Mouse (Mus musculus) heart, embryonic 13.5 days (tissue): ENCODE data around the gene Nmrk1. TPM values are rescaled to one million over a fixed set of nuclear protein-coding genes. Genes with fewer than 3 reads are reported as not detected.

Experiments
- ATAC-seq: fragments of 200-750 bp; cut with Nextera tagmentation; 2 replicates; pipeline ENCODE4 v1.8.0; 2017; ENCODE audit warnings: moderate TSS enrichment; ENCODE audit not compliant: insufficient number of reproducible peaks, low FRiP score, low TSS enrichment; ENCODE audit errors: extremely low read depth
- H3K27ac ChIP-seq: fragments of 300-500 bp; sonication (generic); replicated peaks from 2 replicates; pipeline ENCODE4 v1.5.1; 2015; ENCODE audit warnings: moderate library complexity, mild to moderate bottlenecking, inconsistent platforms
- H3K27me3 ChIP-seq: fragments of 300-500 bp; sonication (generic); replicated peaks from 2 replicates; pipeline ENCODE4 v1.6.1; 2015; ENCODE audit warnings: mild to moderate bottlenecking, inconsistent platforms
- H3K36me3 ChIP-seq: fragments of 300-500 bp; sonication (generic); 2 replicates; pipeline ENCODE4 v1.6.1; 2015; ENCODE audit warnings: mild to moderate bottlenecking, inconsistent platforms
- H3K4me1 ChIP-seq: fragments of 300-500 bp; sonication (generic); 2 replicates; pipeline ENCODE4 v1.6.1; 2015; ENCODE audit warnings: inconsistent platforms
- H3K4me2 ChIP-seq: fragments of 300-500 bp; sonication (generic); 2 replicates; pipeline ENCODE4 v1.6.1; 2015; ENCODE audit warnings: inconsistent platforms, mild to moderate bottlenecking, moderate library complexity
- H3K4me3 ChIP-seq: fragments of 300-500 bp; sonication (generic); 2 replicates; pipeline ENCODE4 v1.5.1; 2015; ENCODE audit warnings: moderate library complexity, mild to moderate bottlenecking, inconsistent platforms
- H3K9ac ChIP-seq: fragments of 300-500 bp; sonication (generic); 2 replicates; pipeline ENCODE4 v1.6.1; 2015; ENCODE audit warnings: inconsistent platforms, mild to moderate bottlenecking, moderate library complexity
- H3K9me3 ChIP-seq: fragments of 300-500 bp; sonication (generic); 2 replicates; pipeline ENCODE4 v1.6.1; 2016; ENCODE audit warnings: inconsistent platforms
- WGBS: fragments of 180-500 bp; shearing (Covaris S2); methylation state at CpG from one replicate; pipeline ENCODE4 v1.1.7; 2015; ENCODE audit warnings: mixed read lengths; 5-methylcytosine and 5-hydroxymethylcytosine counted together
- polyA plus RNA-seq: library from polyadenylated mRNA; unstranded; fragments of >200 nt; fragmentation: Nextera tagmentation; extraction: Ambion mirVana; gene quantifications from 2 replicates; pipeline ENCODE4 v1.2.1, GENCODE M21; 2015

The Nmrk1 gene
- polyA plus RNA-seq, 1 experiment from 2014 or later, result 6.3 TPM

DNA sequence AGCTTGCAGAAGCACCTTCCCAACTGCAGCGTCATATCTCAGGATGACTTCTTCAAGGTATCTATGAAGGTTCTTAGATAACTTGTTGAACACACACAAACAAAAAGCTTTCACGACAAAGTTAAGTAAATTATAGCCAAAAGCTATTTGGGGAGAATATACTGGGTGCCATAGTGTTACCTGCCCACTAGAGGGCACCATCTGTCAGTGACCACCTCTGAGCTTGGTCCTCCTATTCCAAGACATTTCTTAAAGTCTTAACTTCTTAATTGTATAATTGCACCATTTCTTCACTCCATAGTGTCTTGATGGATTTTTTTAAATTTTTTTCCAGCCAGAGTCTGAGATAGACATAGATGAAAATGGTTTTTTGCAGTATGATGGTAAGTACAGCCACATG is 7.8 kb downstream of the Nmrk1 start:
- Histone ChIP-seq H3K4me2 (no peak overlapping the region), H3K9me3 (no peaks in the 10 kb centered on the region), H3K27ac (no peak overlapping the region), H3K4me3 (no peak overlapping the region), H3K9ac (no peak overlapping the region), H3K4me1 (peaks cover 11% of the 10 kb centered on the region), H3K27me3 (no peaks in the 10 kb centered on the region), H3K36me3 (0 out of 2 replicates have a peak, but pooled peaks cover 4% of the 10 kb centered on the region)
- no peak for ATAC-seq
- 22% methylated on average over 2 of the region's 2 CpGs for WGBS

DNA sequence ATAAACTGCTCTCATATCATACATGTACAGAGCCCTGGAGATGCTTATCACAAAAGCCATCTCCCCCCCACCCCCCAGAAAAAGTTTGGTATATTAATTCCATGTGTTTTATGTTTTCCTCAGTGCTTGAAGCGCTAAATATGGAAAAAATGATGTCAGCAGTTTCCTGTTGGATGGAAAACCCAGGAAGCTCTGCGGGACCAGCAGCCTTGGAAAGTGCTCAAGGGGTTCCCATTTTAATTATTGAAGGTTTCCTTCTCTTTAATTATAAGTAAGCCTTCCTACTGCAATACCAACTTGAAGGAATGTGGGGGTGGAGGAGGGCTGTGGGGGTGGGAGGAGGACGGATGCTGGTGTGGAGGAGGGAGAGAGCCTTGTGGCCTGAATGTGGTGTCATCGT is 9.3 kb downstream of the Nmrk1 start:
- WGBS, result 61% methylated on average over 4 of the region's 4 CpGs
- H3K27ac ChIP-seq, result no peak overlapping the region
- H3K4me2 ChIP-seq, result no peak overlapping the region
- no peak overlapping the region for H3K4me3 ChIP-seq
- ATAC-seq, result no peak
- no peak overlapping the region for H3K9ac ChIP-seq
- no peaks in the 10 kb centered on the region for H3K27me3 ChIP-seq
- no peaks in the 10 kb centered on the region for H3K9me3 ChIP-seq
- H3K4me1 ChIP-seq, result peaks cover 11% of the 10 kb centered on the region
- H3K36me3 ChIP-seq, result 0 out of 2 replicates have a peak, but pooled peaks cover 4% of the 10 kb centered on the region

DNA sequence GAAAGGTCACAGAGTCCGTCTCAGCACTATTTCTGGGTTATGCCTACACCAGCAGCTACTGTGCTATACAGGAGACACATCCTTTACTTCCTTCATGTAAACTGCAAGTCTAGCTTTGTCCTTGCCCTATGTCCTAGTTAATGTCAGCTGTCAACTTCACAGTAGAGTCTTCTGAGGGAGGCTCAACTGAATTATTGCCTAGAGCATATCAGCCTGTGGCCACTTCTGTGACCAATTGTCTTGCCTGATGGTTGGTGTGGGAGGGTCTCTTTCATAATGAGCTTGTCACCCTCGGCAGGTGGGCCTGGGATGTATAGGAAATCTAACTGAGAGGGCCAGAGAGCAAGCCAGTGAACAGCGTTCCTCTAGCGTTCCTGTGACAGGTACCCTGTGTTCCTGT is 11.7 kb downstream of the Nmrk1 start:
- H3K4me1 ChIP-seq, result peaks cover 21% of the 10 kb centered on the region
- no peaks in the 10 kb centered on the region for H3K27me3 ChIP-seq
- 61% methylated on average over 4 of the region's 4 CpGs for WGBS
- no peak overlapping the region for H3K4me3 ChIP-seq
- no peak for ATAC-seq
- 0 out of 2 replicates have a peak, but pooled peaks cover 4% of the 10 kb centered on the region for H3K36me3 ChIP-seq
- H3K9ac ChIP-seq, result no peak overlapping the region
- no peak overlapping the region for H3K4me2 ChIP-seq
- no peak overlapping the region for H3K27ac ChIP-seq
- H3K9me3 ChIP-seq, result no peaks in the 10 kb centered on the region

DNA sequence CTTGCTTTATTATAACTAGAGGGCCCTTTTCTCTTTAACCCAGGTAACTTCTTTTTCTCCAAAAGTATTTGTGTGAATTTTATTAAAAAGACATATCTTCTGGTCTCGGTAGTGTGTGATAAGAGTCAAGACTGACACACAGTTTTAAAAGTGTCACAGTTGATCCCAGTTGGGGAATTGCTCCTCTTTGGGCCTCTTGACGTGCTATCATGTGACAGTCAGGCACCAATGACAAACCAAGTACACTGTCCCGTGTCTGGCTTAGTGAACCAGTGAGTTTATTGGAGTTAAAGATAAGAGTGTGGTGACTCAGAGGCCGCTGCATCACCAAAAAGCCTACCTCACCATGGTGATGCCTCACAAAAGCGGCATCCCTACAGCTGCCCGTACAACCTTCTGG is 12.3 kb downstream of the Nmrk1 start:
- Histone ChIP-seq H3K4me2 (no peak overlapping the region), H3K27me3 (no peaks in the 10 kb centered on the region), H3K27ac (no peak overlapping the region), H3K9me3 (no peaks in the 10 kb centered on the region), H3K36me3 (0 out of 2 replicates have a peak, but pooled peaks cover 4% of the 10 kb centered on the region), H3K4me3 (no peak overlapping the region), H3K9ac (no peak overlapping the region), H3K4me1 (peaks cover 23% of the 10 kb centered on the region)
- ATAC-seq, result no peak
- 49% methylated on average over 6 of the region's 6 CpGs for WGBS

DNA sequence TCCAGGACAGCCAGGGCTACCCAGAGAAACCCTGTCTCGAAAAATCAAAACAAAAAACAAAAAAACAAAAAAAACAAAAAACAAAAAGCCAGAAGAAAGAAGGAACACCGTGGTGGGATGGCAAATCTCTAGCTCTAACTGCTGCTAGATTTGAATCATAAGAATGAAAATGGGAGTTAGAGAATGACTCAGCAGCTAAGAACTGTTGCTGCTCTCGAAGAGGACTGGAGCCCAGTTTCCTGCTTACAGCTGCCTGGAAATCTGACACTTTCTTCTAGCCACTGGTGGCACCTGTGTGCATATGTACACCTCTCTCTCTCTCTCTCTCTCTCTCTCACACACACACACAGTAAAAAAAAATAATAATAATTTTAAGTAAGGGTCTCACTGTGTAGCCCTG is 14.6 kb downstream of the Nmrk1 start:
- Histone ChIP-seq H3K4me1 (peaks cover 34% of the 10 kb centered on the region), H3K9ac (no peak overlapping the region), H3K4me2 (no peak overlapping the region), H3K36me3 (0 out of 2 replicates have a peak, but pooled peaks cover 4% of the 10 kb centered on the region), H3K4me3 (no peak overlapping the region), H3K9me3 (no peaks in the 10 kb centered on the region), H3K27ac (0 out of 2 replicates have a peak overlapping the region, but pooled peaks have one; percentile 49), H3K27me3 (no peaks in the 10 kb centered on the region)
- WGBS, result 54% methylated on average over 3 of the region's 3 CpGs
- ATAC-seq, result no peak

DNA sequence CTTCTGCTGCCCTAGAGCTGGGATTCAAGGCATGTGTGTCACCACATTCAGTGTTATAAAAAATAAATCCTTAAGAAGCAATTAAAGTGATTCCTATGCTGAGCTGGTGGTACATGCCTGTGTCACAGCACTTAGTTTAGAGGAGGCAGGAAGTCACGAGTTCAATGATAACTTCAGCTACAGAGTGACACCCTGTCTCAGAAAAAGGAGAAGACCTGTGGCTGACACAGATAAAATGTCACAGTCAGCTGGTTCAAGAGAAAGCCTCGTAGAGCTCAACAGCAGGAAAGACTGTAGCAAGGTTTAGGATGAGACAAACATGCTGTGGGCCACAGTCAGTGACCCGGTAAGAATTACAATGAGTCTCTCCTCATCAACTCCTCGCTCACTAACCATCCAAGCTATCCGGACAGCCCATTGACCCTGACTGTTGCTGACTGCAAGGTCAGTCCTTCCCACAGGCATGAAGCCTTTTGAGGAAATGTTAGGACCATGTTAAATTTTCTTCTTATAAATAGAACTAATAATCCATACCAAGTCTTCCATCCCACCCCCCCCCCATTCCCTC is 15.2 kb downstream of the Nmrk1 start:
- no peak overlapping the region for H3K9ac ChIP-seq
- H3K27ac ChIP-seq, result peak overlapping the region; percentile 49; the same call in 1 of the 2 replicates
- WGBS, result 52% methylated on average over 5 of the region's 5 CpGs
- ATAC-seq, result no peak
- H3K27me3 ChIP-seq, result no peaks in the 10 kb centered on the region
- H3K9me3 ChIP-seq, result no peaks in the 10 kb centered on the region
- H3K36me3 ChIP-seq, result 0 out of 2 replicates have a peak, but pooled peaks cover 4% of the 10 kb centered on the region
- H3K4me3 ChIP-seq, result no peak overlapping the region
- peaks cover 34% of the 10 kb centered on the region for H3K4me1 ChIP-seq
- no peak overlapping the region for H3K4me2 ChIP-seq

DNA sequence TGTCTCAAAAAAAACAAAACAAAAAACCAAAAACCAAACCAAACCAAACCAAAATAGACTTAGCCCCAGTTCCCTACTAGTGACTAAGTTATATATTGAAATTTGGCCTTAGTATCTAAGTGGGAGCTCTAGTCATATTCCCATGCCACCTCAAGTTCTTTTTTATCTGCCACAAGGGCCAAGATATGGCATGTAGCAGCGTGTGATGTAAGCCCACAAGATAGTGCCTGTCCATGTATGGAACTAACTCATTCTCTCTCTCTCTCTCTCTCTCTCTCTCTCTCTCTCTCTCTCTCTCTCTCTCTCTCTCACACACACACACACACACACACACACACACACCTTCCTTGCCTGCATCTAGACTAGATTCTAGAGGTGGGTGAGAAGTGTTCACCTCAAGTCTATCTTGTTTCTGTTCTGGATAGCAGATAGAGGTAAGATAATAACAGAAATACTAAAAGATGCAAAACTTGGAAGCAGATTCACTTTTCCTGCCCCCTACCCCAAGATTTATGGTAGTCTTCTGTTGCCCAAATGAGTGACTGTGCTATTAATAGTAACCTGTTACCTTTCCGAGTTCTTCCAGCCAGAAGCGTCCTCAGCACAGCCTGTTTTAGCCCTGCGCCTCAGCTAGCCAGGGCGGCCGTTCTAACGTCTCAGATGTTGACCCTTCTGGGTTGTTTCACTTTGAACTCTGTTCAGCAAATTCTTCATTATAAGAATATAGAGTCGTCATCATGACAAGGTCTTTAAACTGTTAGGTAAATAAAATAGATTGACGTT is 16.2 kb downstream of the Nmrk1 start:
- no peak overlapping the region for H3K9ac ChIP-seq
- 41% methylated on average over 9 of the region's 9 CpGs for WGBS
- peaks cover 38% of the 10 kb centered on the region for H3K4me1 ChIP-seq
- ATAC-seq, result no peak
- no peaks in the 10 kb centered on the region for H3K9me3 ChIP-seq
- H3K4me2 ChIP-seq, result peak overlapping the region; percentile 49
- peak overlapping the region; percentile 16; the same call in 1 of the 2 replicates for H3K27ac ChIP-seq
- H3K27me3 ChIP-seq, result no peaks in the 10 kb centered on the region
- 0 out of 2 replicates have a peak overlapping the region, but pooled peaks have one; percentile 8 for H3K4me3 ChIP-seq
- no peaks in the 10 kb centered on the region for H3K36me3 ChIP-seq

DNA sequence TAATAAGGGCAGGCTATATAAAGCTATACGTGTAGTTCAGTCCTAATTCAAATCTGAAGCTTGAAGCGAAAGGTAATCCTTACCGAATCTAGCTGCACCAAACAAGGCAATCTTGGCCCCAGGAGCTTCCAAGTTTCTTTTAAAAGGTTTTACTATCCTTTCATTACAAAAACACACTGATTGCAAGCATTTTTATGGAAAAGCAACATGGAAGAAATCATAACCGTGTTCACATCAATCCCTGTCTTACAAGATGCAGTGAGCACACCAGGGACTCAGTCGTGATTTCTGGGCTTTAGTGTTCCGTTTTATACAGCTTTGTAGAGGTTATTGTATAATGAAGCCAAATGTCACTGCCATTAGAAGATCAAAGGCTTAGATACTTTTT is 16.8 kb downstream of the Nmrk1 start:
- Histone ChIP-seq H3K9ac (no peak overlapping the region), H3K4me1 (peaks cover 40% of the 10 kb centered on the region), H3K27ac (peak overlapping the region; percentile 16; the same call in 1 of the 2 replicates), H3K4me2 (peak overlapping the region; percentile 49), H3K9me3 (no peaks in the 10 kb centered on the region), H3K27me3 (no peaks in the 10 kb centered on the region), H3K36me3 (no peaks in the 10 kb centered on the region), H3K4me3 (0 out of 2 replicates have a peak overlapping the region, but pooled peaks have one; percentile 8)
- no peak for ATAC-seq
- WGBS, result 71% methylated on average over 6 of the region's 6 CpGs

DNA sequence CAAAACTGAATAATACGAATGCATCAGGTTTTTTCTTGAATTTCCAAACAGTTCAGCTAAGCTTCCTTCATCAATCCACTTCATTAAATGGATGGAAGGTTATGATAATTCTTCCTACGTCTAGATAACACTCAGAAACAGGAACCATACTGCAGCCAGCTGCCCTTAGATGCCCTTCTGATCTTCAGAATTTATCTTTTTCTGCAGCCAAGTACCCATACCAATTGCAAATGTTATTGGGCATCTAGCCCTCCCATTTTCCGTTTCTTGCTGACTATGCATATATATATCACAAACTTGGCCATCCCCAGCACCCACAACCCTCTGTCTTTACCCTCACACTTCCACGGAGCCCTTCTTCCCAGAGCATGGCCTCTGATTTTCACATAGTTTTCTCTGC is 18.2 kb downstream of the Nmrk1 start:
- H3K36me3 ChIP-seq, result no peaks in the 10 kb centered on the region
- no peak overlapping the region for H3K27ac ChIP-seq
- H3K9me3 ChIP-seq, result no peaks in the 10 kb centered on the region
- no peak overlapping the region for H3K9ac ChIP-seq
- H3K4me3 ChIP-seq, result no peak overlapping the region
- H3K4me2 ChIP-seq, result no peak overlapping the region
- 74% methylated on average over 4 of the region's 4 CpGs for WGBS
- no peaks in the 10 kb centered on the region for H3K27me3 ChIP-seq
- ATAC-seq, result no peak
- peaks cover 47% of the 10 kb centered on the region for H3K4me1 ChIP-seq

DNA sequence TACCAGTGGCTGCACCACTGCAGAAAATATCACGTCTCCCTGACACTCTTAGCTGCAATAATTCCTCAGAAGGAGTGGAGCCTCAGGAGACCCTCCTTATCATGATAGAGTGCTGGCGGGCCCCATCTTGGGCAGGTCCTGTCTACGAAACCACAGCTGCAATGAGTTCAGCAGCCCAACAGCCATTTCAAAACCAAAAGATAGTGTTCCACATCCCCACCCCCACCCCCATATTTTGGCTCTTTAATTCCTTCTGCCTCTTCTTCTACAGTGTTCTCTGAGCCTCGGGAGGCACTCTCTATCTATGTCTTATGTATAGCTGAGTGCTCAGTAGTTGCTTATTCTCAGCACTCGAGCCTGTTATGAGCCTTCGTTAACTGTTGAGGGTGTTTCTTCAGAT is 18.7 kb downstream of the Nmrk1 start:
- 58% methylated on average over 6 of the region's 6 CpGs for WGBS
- no peaks in the 10 kb centered on the region for H3K9me3 ChIP-seq
- no peak overlapping the region for H3K9ac ChIP-seq
- H3K4me2 ChIP-seq, result no peak overlapping the region
- ATAC-seq, result no peak
- H3K4me1 ChIP-seq, result peaks cover 52% of the 10 kb centered on the region
- H3K36me3 ChIP-seq, result no peaks in the 10 kb centered on the region
- no peak overlapping the region for H3K27ac ChIP-seq
- no peaks in the 10 kb centered on the region for H3K27me3 ChIP-seq
- no peak overlapping the region for H3K4me3 ChIP-seq

DNA sequence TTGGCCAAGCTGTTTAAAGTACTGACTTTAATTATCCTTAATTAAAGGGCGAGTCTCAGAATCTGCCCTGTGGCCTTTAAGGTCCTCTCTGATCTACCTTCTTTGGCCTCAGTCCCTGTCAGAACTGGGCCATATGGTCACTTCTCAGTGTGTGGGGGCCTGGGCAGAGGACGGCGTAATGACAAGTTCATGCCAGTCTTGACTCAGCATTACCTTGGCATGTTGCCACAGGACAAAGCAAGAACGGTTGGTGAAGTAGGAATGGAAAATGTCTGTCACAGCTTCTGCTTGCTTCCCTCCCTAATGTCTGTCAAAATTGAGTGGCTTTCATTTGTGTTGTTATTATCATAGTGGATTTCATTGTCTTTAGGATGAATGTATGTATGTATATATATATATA is 20.8 kb downstream of the Nmrk1 start:
- H3K4me3 ChIP-seq, result no peak overlapping the region
- peaks cover 43% of the 10 kb centered on the region for H3K4me1 ChIP-seq
- H3K27me3 ChIP-seq, result no peaks in the 10 kb centered on the region
- no peak overlapping the region for H3K4me2 ChIP-seq
- no peaks in the 10 kb centered on the region for H3K9me3 ChIP-seq
- no peak for ATAC-seq
- no peak overlapping the region for H3K27ac ChIP-seq
- 42% methylated on average over 4 of the region's 4 CpGs for WGBS
- no peak overlapping the region for H3K9ac ChIP-seq
- H3K36me3 ChIP-seq, result no peaks in the 10 kb centered on the region
